Mouse (Mus musculus) lung, postnatal 0 days (tissue): ENCODE measurements at regions not wholly inside any gene's neighbourhood (a gene's known extent, or its start where the extent isn't known, plus 50 kb on each side); places are given as distances from the start of the nearest gene placed in this dataset.
A peak's percentile ranks its signal among the peaks of the same experiment; 100 is the strongest.
"Not testable (repeated sequence)": the region's sequence is repeated elsewhere in the genome, so short reads cannot be mapped to it uniquely, and the experiment has no call there.

Experiments used
- ATAC-seq: fragments of 200-750 bp; cut with Nextera tagmentation; 2 replicates; pipeline ENCODE4 v1.8.0; 2017; ENCODE audit warnings: moderate library complexity
- DNase-seq: peaks from one replicate; pipeline ENCODE4 v3.0.0-alpha.2; 2016; ENCODE audit warnings: low spot score
- H3K27ac ChIP-seq: fragments of 300-500 bp; sonication (generic); 2 replicates; pipeline ENCODE4 v1.5.1; 2014; ENCODE audit warnings: antibody characterized with exemption, mild to moderate bottlenecking, low read length, mixed read lengths
- H3K27me3 ChIP-seq: fragments of 300-500 bp; sonication (generic); replicated peaks from 2 replicates; pipeline ENCODE4 v1.6.1; 2014; ENCODE audit warnings: low read length, mixed read lengths; ENCODE audit not compliant: insufficient read depth
- H3K36me3 ChIP-seq: fragments of 300-500 bp; sonication (generic); 2 replicates; pipeline ENCODE4 v1.6.1; 2014; ENCODE audit warnings: low read length, mixed read lengths; ENCODE audit not compliant: insufficient read depth
- H3K4me1 ChIP-seq: fragments of 300-500 bp; sonication (generic); 2 replicates; pipeline ENCODE4 v1.6.1; 2014; ENCODE audit warnings: antibody characterized with exemption, low read depth, low read length, mixed read lengths; ENCODE audit not compliant: insufficient read depth
- H3K4me2 ChIP-seq: fragments of 300-500 bp; sonication (generic); replicated peaks from 2 replicates; pipeline ENCODE4 v1.6.1; 2014; ENCODE audit warnings: low read depth, mild to moderate bottlenecking, low read length, moderate library complexity, mixed read lengths
- H3K4me3 ChIP-seq: fragments of 300-500 bp; sonication (generic); 2 replicates; pipeline ENCODE4 v1.5.1; 2014; ENCODE audit warnings: low read depth, low read length
- H3K9ac ChIP-seq: fragments of 300-500 bp; sonication (generic); replicated peaks from 2 replicates; pipeline ENCODE4 v1.6.1; 2014; ENCODE audit warnings: low read depth, mild to moderate bottlenecking
- H3K9me3 ChIP-seq: fragments of 300-500 bp; sonication (generic); 2 replicates; pipeline ENCODE4 v1.6.1; 2016; ENCODE audit warnings: low read length, mixed read lengths
- CTCF ChIP-seq: IDR thresholded peaks from 2 replicates; pipeline ENCODE4 v1.5.1; 2016; ENCODE audit warnings: antibody characterized with exemption, mild to moderate bottlenecking
- EP300 ChIP-seq: IDR thresholded peaks from 2 replicates; pipeline ENCODE4 v1.6.1; 2016; ENCODE audit warnings: antibody characterized with exemption, mild to moderate bottlenecking, control low read depth
- WGBS: fragments of 180-500 bp; shearing (Covaris S2); extraction: QIAGEN DNeasy Blood & Tissue Kit; methylation state at CpG from one replicate; pipeline ENCODE4 v1.1.7; 2014; 5-methylcytosine and 5-hydroxymethylcytosine counted together

DNA sequence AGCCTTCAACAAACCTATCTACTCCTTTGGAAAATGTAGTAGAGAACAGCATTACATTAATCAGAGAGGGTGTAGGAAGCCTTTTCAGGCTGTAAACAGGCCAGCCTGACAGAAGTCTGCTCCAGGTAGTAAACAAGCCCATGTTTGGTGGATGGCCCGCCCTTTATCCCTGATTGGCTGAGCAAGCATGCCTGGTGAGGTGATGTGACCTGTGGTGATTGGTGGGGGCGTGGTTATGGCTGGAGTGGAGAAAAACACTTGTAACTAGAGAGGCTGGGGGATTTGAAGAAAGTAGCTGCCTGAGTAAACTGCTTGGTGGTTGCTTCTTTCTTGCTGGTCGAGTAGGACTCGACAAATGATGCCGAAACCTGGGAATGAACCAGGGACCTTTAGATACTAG, 621.3 kb upstream of the Dsel start:
- not testable (repeated sequence) for H3K4me2 ChIP-seq, H3K36me3 ChIP-seq, H3K27ac ChIP-seq, H3K4me3 ChIP-seq, H3K27me3 ChIP-seq, H3K4me1 ChIP-seq, DNase-seq, ATAC-seq, H3K9ac ChIP-seq, H3K9me3 ChIP-seq
- WGBS: 68% methylated on average over 5 of the region's 5 CpGs

DNA sequence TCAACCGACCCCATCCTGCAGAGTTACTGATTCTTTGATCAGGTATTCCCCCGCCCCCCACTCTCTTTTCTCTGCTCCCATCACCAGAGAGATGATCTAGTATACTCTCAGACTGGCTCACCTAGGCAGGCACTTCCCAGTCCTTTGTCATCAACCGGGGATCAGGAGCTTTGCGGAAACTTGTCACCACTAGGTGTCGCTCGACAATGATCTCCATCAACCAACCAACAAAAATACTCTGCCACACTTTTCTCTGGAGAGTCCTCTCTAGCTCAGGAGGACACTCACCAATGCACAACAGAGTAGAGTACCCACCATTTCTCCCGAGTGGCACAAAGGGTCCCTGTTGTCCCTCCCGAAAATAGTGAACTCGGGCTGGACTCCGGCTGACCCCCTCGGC, 591.3 kb upstream of the Dsel start:
- TF ChIP-seq EP300: no peak
- TF ChIP-seq CTCF: peak; percentile 11; the same call in 1 of the 2 replicates
- Histone ChIP-seq H3K9ac (no peak overlapping the region), H3K36me3 (no peaks in the 10 kb centered on the region), H3K27ac (no peak overlapping the region), H3K9me3 (no peaks in the 10 kb centered on the region), H3K4me1 (no peaks in the 10 kb centered on the region), H3K4me2 (no peak overlapping the region), H3K4me3 (no peak overlapping the region), H3K27me3 (no peaks in the 10 kb centered on the region)
- ATAC-seq: no peak
- 40% methylated on average over 11 of the region's 11 CpGs for WGBS
- DNase-seq: no peak

DNA sequence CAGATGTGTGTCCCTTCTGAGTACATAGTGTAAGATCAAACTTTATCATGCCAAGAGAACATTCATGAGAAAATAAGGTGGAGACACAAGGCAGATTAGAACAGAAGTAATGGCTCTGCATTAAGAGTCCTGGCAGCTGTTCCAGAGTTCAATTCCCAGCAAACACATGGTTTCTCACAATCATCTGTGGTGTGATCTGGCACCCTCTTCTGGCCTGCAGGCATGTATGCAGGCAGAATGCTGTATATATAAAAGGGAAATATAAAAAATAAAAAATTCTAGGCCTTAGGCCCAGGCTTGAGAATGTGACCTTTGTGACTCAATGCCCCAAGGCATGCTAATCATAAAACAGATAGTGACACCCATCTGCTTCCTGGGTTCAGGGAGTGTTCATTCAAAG, 587.7 kb upstream of the Dsel start:
- H3K4me3 ChIP-seq: no peak overlapping the region
- no peak for ATAC-seq

DNA sequence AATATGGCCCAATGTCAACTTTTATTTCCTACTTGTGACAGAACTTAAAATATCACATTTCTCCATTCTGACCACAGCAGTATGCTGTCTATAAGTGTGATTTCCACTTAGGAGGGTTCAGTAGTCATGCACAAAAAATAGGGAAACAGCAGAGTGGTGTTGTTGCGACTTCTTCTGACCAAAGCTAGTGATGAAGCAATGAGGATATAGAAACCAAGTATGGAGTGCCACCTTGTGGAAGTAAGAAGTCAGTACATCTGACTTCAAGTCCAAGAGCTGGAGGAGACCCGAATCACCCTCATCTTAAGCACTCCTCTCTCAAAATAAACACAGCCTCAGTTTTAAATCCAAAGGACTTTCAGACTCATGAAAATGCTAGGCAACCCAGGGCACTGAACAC, 586.9 kb upstream of the Dsel start:
- H3K4me3 ChIP-seq: no peak overlapping the region
- H3K27ac ChIP-seq: no peak overlapping the region
- H3K4me2 ChIP-seq: no peak overlapping the region
- H3K27me3 ChIP-seq: no peaks in the 10 kb centered on the region
- 13% methylated on average over 2 of the region's 2 CpGs for WGBS
- no peaks in the 10 kb centered on the region for H3K36me3 ChIP-seq
- DNase-seq (peak; percentile 47), ATAC-seq (no peak)
- no peak overlapping the region for H3K9ac ChIP-seq
- no peaks in the 10 kb centered on the region for H3K4me1 ChIP-seq
- TF ChIP-seq CTCF: peak; percentile 51
- TF ChIP-seq EP300: no peak
- no peaks in the 10 kb centered on the region for H3K9me3 ChIP-seq

More for the DNA sequence above, 587.7 kb upstream of the Dsel start:
- Histone ChIP-seq H3K4me1 (no peaks in the 10 kb centered on the region), H3K9me3 (no peaks in the 10 kb centered on the region), H3K4me2 (no peak overlapping the region), H3K27me3 (no peaks in the 10 kb centered on the region), H3K27ac (no peak overlapping the region), H3K9ac (no peak overlapping the region), H3K36me3 (no peaks in the 10 kb centered on the region)
- no peak for DNase-seq
- TF ChIP-seq CTCF (no peak), EP300 (no peak)

DNA sequence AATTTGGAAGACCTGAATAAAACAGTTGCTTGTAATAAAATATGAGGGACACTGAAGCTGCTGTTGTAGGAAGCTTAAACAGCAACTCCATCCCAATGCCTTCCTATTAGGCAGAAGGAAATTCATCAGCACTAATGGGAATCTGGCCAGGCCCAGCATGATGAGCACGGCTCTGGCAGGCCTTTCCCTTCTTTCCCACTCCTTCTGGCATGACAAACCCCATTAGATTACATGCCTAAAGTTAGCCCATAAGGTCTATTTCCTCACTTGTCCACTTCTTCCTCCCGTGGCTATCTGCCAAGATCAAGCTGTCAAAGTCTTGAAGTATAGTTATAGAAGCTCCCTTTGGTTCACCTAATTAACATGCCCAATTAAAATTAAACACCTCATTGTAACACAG, 574.4 kb upstream of the Dsel start:
- H3K9me3 ChIP-seq: no peaks in the 10 kb centered on the region
- H3K9ac ChIP-seq: no peak overlapping the region
- H3K4me2 ChIP-seq: no peak overlapping the region
- H3K27me3 ChIP-seq: no peaks in the 10 kb centered on the region
- no peak for TF ChIP-seq EP300
- TF ChIP-seq CTCF: no peak
- no peak overlapping the region for H3K4me3 ChIP-seq
- DNase-seq (no peak), ATAC-seq (no peak)
- no peaks in the 10 kb centered on the region for H3K36me3 ChIP-seq
- no peak overlapping the region for H3K27ac ChIP-seq
- WGBS: 51% methylated on average over 2 of the region's 2 CpGs
- no peaks in the 10 kb centered on the region for H3K4me1 ChIP-seq

DNA sequence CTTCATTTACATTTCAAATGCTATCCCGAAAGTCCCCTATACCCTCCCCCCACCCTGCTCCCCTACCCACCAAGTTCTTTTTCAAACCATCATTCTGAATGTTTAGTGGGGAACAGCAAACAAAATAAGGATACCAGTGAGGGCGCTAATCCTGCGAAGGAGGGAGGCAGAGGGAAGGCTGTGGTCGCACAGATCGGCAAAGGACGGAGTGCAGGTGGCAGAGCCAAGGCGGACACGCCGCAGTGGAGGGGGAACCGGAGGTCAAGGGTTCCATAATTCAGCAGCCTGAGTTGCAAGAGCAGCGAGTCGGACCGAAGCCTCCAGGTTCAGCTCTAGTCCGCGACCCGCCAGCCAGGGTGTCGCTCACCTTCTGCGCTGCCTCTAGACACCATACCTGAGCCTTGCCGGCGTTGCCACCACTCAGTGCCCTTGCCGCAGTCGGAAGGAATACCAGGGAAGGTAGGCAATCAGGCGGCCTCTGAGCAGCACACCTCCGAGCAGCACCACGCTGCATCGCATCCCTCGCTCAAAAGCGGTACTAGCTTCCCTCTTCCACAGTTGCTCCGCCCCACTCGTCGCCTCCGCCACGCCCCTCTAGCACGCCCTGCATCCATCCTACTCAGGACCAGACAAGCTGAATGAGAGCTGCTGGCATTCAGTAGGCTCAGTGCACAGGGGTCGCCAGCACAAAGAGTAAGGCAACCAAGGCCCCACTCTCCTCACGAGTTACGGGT, 551.8 kb upstream of the Dsel start:
- Histone ChIP-seq H3K27ac (no peak overlapping the region), H3K36me3 (no peaks in the 10 kb centered on the region), H3K9me3 (no peaks in the 10 kb centered on the region), H3K9ac (no peak overlapping the region), H3K27me3 (no peaks in the 10 kb centered on the region), H3K4me1 (no peaks in the 10 kb centered on the region), H3K4me3 (no peak overlapping the region), H3K4me2 (no peak overlapping the region)
- ATAC-seq (no peak), DNase-seq (no peak)
- WGBS: 5% methylated on average over 37 of the region's 37 CpGs
- no peak for TF ChIP-seq CTCF
- no peak for TF ChIP-seq EP300

DNA sequence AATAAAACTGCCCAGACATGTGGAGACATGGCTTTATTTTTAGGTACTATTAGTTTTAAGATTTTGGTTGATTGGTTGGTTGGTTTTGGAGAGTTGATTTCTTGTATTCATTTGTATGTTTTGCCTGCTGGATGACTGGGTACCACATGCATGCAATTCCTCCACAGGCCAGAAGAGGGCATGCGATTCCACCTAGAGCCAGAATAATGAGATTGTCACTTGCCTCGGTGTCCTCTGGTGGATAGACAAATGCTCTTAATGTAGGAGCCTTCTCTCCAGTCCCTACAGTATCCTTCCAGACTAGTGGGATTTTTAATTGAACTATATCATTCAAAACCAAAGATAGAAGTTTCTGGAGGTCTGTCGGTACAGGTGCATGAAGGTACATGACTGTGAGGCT, 524.1 kb upstream of the Dsel start:
- Histone ChIP-seq H3K4me3 (no peak overlapping the region), H3K27ac (no peak overlapping the region), H3K36me3 (no peaks in the 10 kb centered on the region), H3K9ac (no peak overlapping the region), H3K4me1 (no peaks in the 10 kb centered on the region), H3K27me3 (no peaks in the 10 kb centered on the region), H3K4me2 (no peak overlapping the region), H3K9me3 (no peaks in the 10 kb centered on the region)
- 40% methylated on average over 3 of the region's 3 CpGs for WGBS
- no peak for ATAC-seq
- DNase-seq: no peak
- TF ChIP-seq EP300 (no peak), CTCF (peak; percentile 50)
